Mouse (Mus musculus): ENCODE measurements around the gene Mical3. TPM values are rescaled to one million over a fixed set of nuclear protein-coding genes. Genes with fewer than 3 reads are reported as not detected.

Gene Mical3
- polyA plus RNA-seq, 1 experiment from 2014 or later: 20.9 TPM

- peaks cover 15% of the 10 kb centered on the region for H3K4me1 ChIP-seq
- no peak overlapping the region for H3K9ac ChIP-seq
- H3K4me3 ChIP-seq: no peak overlapping the region
- no peaks in the 10 kb centered on the region; the same call in 1 of the 2 replicates for H3K9me3 ChIP-seq (replicated peaks)
- no peaks in the 10 kb centered on the region for H3K27me3 ChIP-seq
- ATAC-seq: no peak
- H3K4me2 ChIP-seq: no peak overlapping the region
- no peak overlapping the region for H3K27ac ChIP-seq
- WGBS: 92% methylated on average over 8 of the region's 8 CpGs
- H3K36me3 ChIP-seq (ENCODE audit: poor library complexity, severe bottlenecking): peaks cover 5% of the 10 kb centered on the region; the same call in 1 of the 2 replicates
Measured at GRCm38 (mm10) chr6:121093662-121094408, 37.0 kb downstream of the Mical3 start.

GRCm38 (mm10) chr6:121090786-121091185, 40.0 kb downstream of the Mical3 start:
- Histone ChIP-seq H3K27ac (no peak overlapping the region), H3K36me3 (ENCODE audit: poor library complexity, severe bottlenecking) (peaks cover 5% of the 10 kb centered on the region; the same call in 1 of the 2 replicates), H3K27me3 (no peaks in the 10 kb centered on the region), H3K4me2 (no peak overlapping the region), H3K9ac (no peak overlapping the region), H3K9me3 (replicated peaks) (no peaks in the 10 kb centered on the region; the same call in 1 of the 2 replicates), H3K4me1 (peaks cover 5% of the 10 kb centered on the region; the same call in 1 of the 2 replicates), H3K4me3 (no peak overlapping the region)
- no peak for ATAC-seq
- 95% methylated on average over 11 of the region's 11 CpGs for WGBS

GRCm38 (mm10) chr6:121087586-121088245, 43.1 kb downstream of the Mical3 start:
- peaks cover 11% of the 10 kb centered on the region; the same call in 1 of the 2 replicates for H3K4me1 ChIP-seq
- WGBS: 81% methylated on average over 22 of the region's 22 CpGs
- no peak; the same call in 1 of the 2 replicates for ATAC-seq
- no peak overlapping the region for H3K4me3 ChIP-seq
- H3K36me3 ChIP-seq (ENCODE audit: poor library complexity, severe bottlenecking): peaks cover 5% of the 10 kb centered on the region; the same call in 1 of the 2 replicates
- no peaks in the 10 kb centered on the region; the same call in 1 of the 2 replicates for H3K9me3 ChIP-seq (replicated peaks)
- no peak overlapping the region for H3K9ac ChIP-seq
- no peaks in the 10 kb centered on the region for H3K27me3 ChIP-seq
- no peak overlapping the region for H3K27ac ChIP-seq
- no peak overlapping the region for H3K4me2 ChIP-seq

- WGBS: 80% methylated on average over 10 of the region's 10 CpGs
- ATAC-seq: no peak
Measured at GRCm38 (mm10) chr6:121087127-121087526, 43.7 kb downstream of the Mical3 start.

GRCm38 (mm10) chr6:121086226-121086625, 44.6 kb downstream of the Mical3 start:
- H3K27me3 ChIP-seq: no peaks in the 10 kb centered on the region
- H3K36me3 ChIP-seq (ENCODE audit: poor library complexity, severe bottlenecking): peaks cover 5% of the 10 kb centered on the region; the same call in 1 of the 2 replicates
- ATAC-seq: no peak
- no peak overlapping the region for H3K9ac ChIP-seq
- no peaks in the 10 kb centered on the region; the same call in 1 of the 2 replicates for H3K9me3 ChIP-seq (replicated peaks)
- no peak overlapping the region for H3K4me2 ChIP-seq
- no peak overlapping the region for H3K27ac ChIP-seq
- H3K4me3 ChIP-seq: no peak overlapping the region
- peaks cover 22% of the 10 kb centered on the region for H3K4me1 ChIP-seq
- WGBS: 89% methylated on average over 9 of the region's 9 CpGs

More at GRCm38 (mm10) chr6:121087127-121087526, 43.7 kb downstream of the Mical3 start:
- Histone ChIP-seq H3K4me2 (no peak overlapping the region), H3K4me1 (peaks cover 13% of the 10 kb centered on the region; the same call in 1 of the 2 replicates), H3K4me3 (no peak overlapping the region), H3K27ac (no peak overlapping the region), H3K9me3 (replicated peaks) (no peaks in the 10 kb centered on the region; the same call in 1 of the 2 replicates), H3K27me3 (no peaks in the 10 kb centered on the region), H3K36me3 (ENCODE audit: poor library complexity, severe bottlenecking) (peaks cover 5% of the 10 kb centered on the region; the same call in 1 of the 2 replicates), H3K9ac (no peak overlapping the region)

GRCm38 (mm10) chr6:121084050-121084480, 46.7 kb downstream of the Mical3 start:
- Histone ChIP-seq H3K36me3 (ENCODE audit: poor library complexity, severe bottlenecking) (no peaks in the 10 kb centered on the region), H3K9ac (no peak overlapping the region), H3K27ac (no peak overlapping the region), H3K4me2 (no peak overlapping the region), H3K4me1 (peaks cover 27% of the 10 kb centered on the region), H3K27me3 (no peaks in the 10 kb centered on the region), H3K9me3 (replicated peaks) (no peaks in the 10 kb centered on the region), H3K4me3 (no peak overlapping the region)
- WGBS: 85% methylated on average over 6 of the region's 6 CpGs
- no peak for ATAC-seq

- H3K4me1 ChIP-seq: peaks cover 33% of the 10 kb centered on the region
- H3K27ac ChIP-seq: no peak overlapping the region
- no peaks in the 10 kb centered on the region for H3K9me3 ChIP-seq (replicated peaks)
- H3K9ac ChIP-seq: no peak overlapping the region
- no peak overlapping the region for H3K4me2 ChIP-seq
- ATAC-seq: no peak
- 87% methylated on average over 10 of the region's 10 CpGs for WGBS
- no peak overlapping the region for H3K4me3 ChIP-seq
- H3K27me3 ChIP-seq: no peaks in the 10 kb centered on the region
- no peaks in the 10 kb centered on the region for H3K36me3 ChIP-seq (ENCODE audit: poor library complexity, severe bottlenecking)
Measured at GRCm38 (mm10) chr6:121082094-121082473, 48.7 kb downstream of the Mical3 start.

- Histone ChIP-seq H3K4me3 (no peak overlapping the region), H3K27ac (no peak overlapping the region), H3K4me2 (no peak overlapping the region), H3K27me3 (no peaks in the 10 kb centered on the region), H3K9ac (no peak overlapping the region), H3K36me3 (ENCODE audit: poor library complexity, severe bottlenecking) (no peaks in the 10 kb centered on the region), H3K9me3 (replicated peaks) (no peaks in the 10 kb centered on the region), H3K4me1 (peaks cover 35% of the 10 kb centered on the region)
- no peak for ATAC-seq
- WGBS: 68% methylated on average over 26 of the region's 26 CpGs
Measured at GRCm38 (mm10) chr6:121081288-121082093, 49.3 kb downstream of the Mical3 start.

- no peak overlapping the region for H3K27ac ChIP-seq
- H3K36me3 ChIP-seq (ENCODE audit: poor library complexity, severe bottlenecking): no peaks in the 10 kb centered on the region
- no peaks in the 10 kb centered on the region for H3K27me3 ChIP-seq
- peaks cover 29% of the 10 kb centered on the region for H3K4me1 ChIP-seq
- WGBS: 76% methylated on average over 5 of the region's 5 CpGs
- no peak overlapping the region for H3K4me3 ChIP-seq
- H3K4me2 ChIP-seq: no peak overlapping the region
- no peak overlapping the region for H3K9ac ChIP-seq
- no peaks in the 10 kb centered on the region for H3K9me3 ChIP-seq (replicated peaks)
- ATAC-seq: no peak
Measured at GRCm38 (mm10) chr6:121078175-121078574, 52.6 kb downstream of the Mical3 start.

- Histone ChIP-seq H3K9ac (no peak overlapping the region), H3K27me3 (no peaks in the 10 kb centered on the region)
- WGBS: 90% methylated on average over 12 of the region's 12 CpGs
Measured at GRCm38 (mm10) chr6:121076929-121077566, 53.8 kb downstream of the Mical3 start.

GRCm38 (mm10) chr6:121075763-121076162, 55.0 kb downstream of the Mical3 start:
- Histone ChIP-seq H3K9me3 (replicated peaks) (no peaks in the 10 kb centered on the region), H3K36me3 (ENCODE audit: poor library complexity, severe bottlenecking) (no peaks in the 10 kb centered on the region), H3K4me3 (no peak overlapping the region), H3K27me3 (no peaks in the 10 kb centered on the region), H3K27ac (no peak overlapping the region), H3K4me2 (no peak overlapping the region), H3K9ac (no peak overlapping the region), H3K4me1 (peaks cover 14% of the 10 kb centered on the region)
- 100% methylated on average over 1 of the region's 1 CpGs for WGBS
- ATAC-seq: no peak

More at GRCm38 (mm10) chr6:121076929-121077566, 53.8 kb downstream of the Mical3 start:
- H3K27ac ChIP-seq: no peak overlapping the region
- H3K4me3 ChIP-seq: no peak overlapping the region
- no peaks in the 10 kb centered on the region for H3K36me3 ChIP-seq (ENCODE audit: poor library complexity, severe bottlenecking)
- no peak for ATAC-seq
- peaks cover 27% of the 10 kb centered on the region for H3K4me1 ChIP-seq
- H3K9me3 ChIP-seq (replicated peaks): no peaks in the 10 kb centered on the region
- no peak overlapping the region for H3K4me2 ChIP-seq
